Mouse (Mus musculus) E14TG2a.4 (cell line): Measurements from ENCODE around the gene Mcam.
A peak's percentile ranks its signal among the peaks of the same experiment; 100 is the strongest.

Experiments used
- H3K27me3 ChIP-seq: 2 replicates; pipeline ENCODE4 v1.6.1; 2014; ENCODE audit warnings: low read length, control low read depth; ENCODE audit not compliant: insufficient read depth
- H3K36me3 ChIP-seq: 2 replicates; pipeline ENCODE4 v1.6.1; 2014; ENCODE audit warnings: low read length, control low read depth; ENCODE audit not compliant: insufficient read depth
- H3K4me1 ChIP-seq: replicated peaks from 2 replicates; pipeline ENCODE4 v1.6.1; 2014; ENCODE audit warnings: low read depth, low read length, control low read depth
- H3K4me3 ChIP-seq: replicated peaks from 2 replicates; pipeline ENCODE4 v1.5.1; 2014; ENCODE audit warnings: mild to moderate bottlenecking, low read length
- H3K9me3 ChIP-seq: 2 replicates; pipeline ENCODE4 v1.6.1; 2014; ENCODE audit warnings: low read length, control low read depth
- CTCF ChIP-seq: conservative IDR thresholded peaks from 2 replicates; pipeline ENCODE4 v1.5.1; 2014; ENCODE audit warnings: low read length
- NANOG ChIP-seq: IDR thresholded peaks from 2 replicates; pipeline ENCODE4 v1.6.1; 2014; ENCODE audit warnings: borderline replicate concordance, low read length, mixed read lengths
- POU5F1 ChIP-seq: IDR thresholded peaks from 2 replicates; pipeline ENCODE4 v1.6.1; 2014; ENCODE audit warnings: low read length, borderline replicate concordance

The Mcam gene

GRCm38 (mm10) chr9:44115599-44115998 is 18.7 kb upstream of the Mcam start:
- Histone ChIP-seq H3K4me3 (no peak overlapping the region), H3K4me1 (peaks cover 20% of the 10 kb centered on the region), H3K9me3 (no peaks in the 10 kb centered on the region; the same call in 1 of the 2 replicates), H3K27me3 (no peaks in the 10 kb centered on the region), H3K36me3 (peaks cover under 1% of the 10 kb centered on the region)
- TF ChIP-seq CTCF, result no peak
- no peak for TF ChIP-seq NANOG
- TF ChIP-seq POU5F1, result no peak

GRCm38 (mm10) chr9:44116182-44116581 is 18.1 kb upstream of the Mcam start:
- H3K4me1 ChIP-seq, result peaks cover 20% of the 10 kb centered on the region

GRCm38 (mm10) chr9:44119011-44119410 is 15.3 kb upstream of the Mcam start:
- no peaks in the 10 kb centered on the region for H3K36me3 ChIP-seq
- no peaks in the 10 kb centered on the region for H3K27me3 ChIP-seq
- TF ChIP-seq NANOG, result no peak
- no peak for TF ChIP-seq POU5F1
- TF ChIP-seq CTCF, result peak; percentile 51
- peaks cover 19% of the 10 kb centered on the region for H3K4me1 ChIP-seq
- H3K4me3 ChIP-seq, result no peak overlapping the region
- peaks cover 4% of the 10 kb centered on the region; the same call in 1 of the 2 replicates for H3K9me3 ChIP-seq

More at GRCm38 (mm10) chr9:44116182-44116581, 18.1 kb upstream of the Mcam start:
- H3K9me3 ChIP-seq, result no peaks in the 10 kb centered on the region; the same call in 1 of the 2 replicates
- TF ChIP-seq POU5F1, result no peak
- peak; percentile 7; the same call in 1 of the 2 replicates for TF ChIP-seq CTCF
- no peak for TF ChIP-seq NANOG
- no peaks in the 10 kb centered on the region for H3K36me3 ChIP-seq
- H3K4me3 ChIP-seq, result no peak overlapping the region
- no peaks in the 10 kb centered on the region for H3K27me3 ChIP-seq

GRCm38 (mm10) chr9:44119948-44120465 is 14.3 kb upstream of the Mcam start:
- Histone ChIP-seq H3K27me3 (no peaks in the 10 kb centered on the region), H3K9me3 (peaks cover 4% of the 10 kb centered on the region; the same call in 1 of the 2 replicates), H3K4me3 (no peak overlapping the region), H3K4me1 (peaks cover 21% of the 10 kb centered on the region), H3K36me3 (no peaks in the 10 kb centered on the region)
- no peak for TF ChIP-seq CTCF
- TF ChIP-seq POU5F1, result no peak
- TF ChIP-seq NANOG, result no peak

GRCm38 (mm10) chr9:44124317-44124716 is 10.0 kb upstream of the Mcam start:
- Histone ChIP-seq H3K9me3 (peaks cover 4% of the 10 kb centered on the region; the same call in 1 of the 2 replicates), H3K4me1 (peaks cover 48% of the 10 kb centered on the region)
- TF ChIP-seq POU5F1, result no peak
- TF ChIP-seq NANOG, result no peak
- peak; percentile 56 for TF ChIP-seq CTCF

GRCm38 (mm10) chr9:44125026-44125425 is 9.2 kb upstream of the Mcam start:
- no peak for TF ChIP-seq POU5F1
- no peak for TF ChIP-seq NANOG
- TF ChIP-seq CTCF, result no peak
- peaks cover 55% of the 10 kb centered on the region for H3K4me1 ChIP-seq
- no peaks in the 10 kb centered on the region for H3K36me3 ChIP-seq
- H3K9me3 ChIP-seq, result peaks cover 4% of the 10 kb centered on the region; the same call in 1 of the 2 replicates
- H3K4me3 ChIP-seq, result peak overlapping the region; percentile 17; the same call in 1 of the 2 replicates
- no peaks in the 10 kb centered on the region for H3K27me3 ChIP-seq

More at GRCm38 (mm10) chr9:44124317-44124716, 10.0 kb upstream of the Mcam start:
- H3K4me3 ChIP-seq, result no peak overlapping the region
- H3K36me3 ChIP-seq, result no peaks in the 10 kb centered on the region
- no peaks in the 10 kb centered on the region for H3K27me3 ChIP-seq

- Histone ChIP-seq H3K27me3 (no peaks in the 10 kb centered on the region), H3K4me1 (peaks cover 63% of the 10 kb centered on the region), H3K36me3 (no peaks in the 10 kb centered on the region), H3K4me3 (peak overlapping the region; percentile 17; the same call in 1 of the 2 replicates), H3K9me3 (peaks cover 4% of the 10 kb centered on the region; the same call in 1 of the 2 replicates)
- TF ChIP-seq POU5F1 (no peak), CTCF (peak; percentile 68), NANOG (no peak)
Observed at GRCm38 (mm10) chr9:44125546-44126428, 8.5 kb upstream of the Mcam start.

- TF ChIP-seq CTCF, result no peak
- TF ChIP-seq POU5F1, result no peak
- no peak for TF ChIP-seq NANOG
- no peak overlapping the region for H3K4me3 ChIP-seq
- peaks cover 8% of the 10 kb centered on the region for H3K27me3 ChIP-seq
- H3K4me1 ChIP-seq, result peaks cover 73% of the 10 kb centered on the region
- no peaks in the 10 kb centered on the region for H3K36me3 ChIP-seq
- no peaks in the 10 kb centered on the region for H3K9me3 ChIP-seq
Observed at GRCm38 (mm10) chr9:44126746-44127145, 7.5 kb upstream of the Mcam start.

- Histone ChIP-seq H3K36me3 (no peaks in the 10 kb centered on the region), H3K4me1 (peaks cover 76% of the 10 kb centered on the region), H3K4me3 (peak overlapping the region; percentile 17; the same call in 1 of the 2 replicates), H3K27me3 (peaks cover 13% of the 10 kb centered on the region), H3K9me3 (no peaks in the 10 kb centered on the region)
- TF ChIP-seq CTCF, result no peak
- no peak for TF ChIP-seq POU5F1
- TF ChIP-seq NANOG, result no peak
Observed at GRCm38 (mm10) chr9:44127351-44127801, 6.9 kb upstream of the Mcam start.
